10 mouse cellular contexts compared by ENCODE assay signal in genomic region chr3:107739966-107740365, GRCm38 (mm10). TPM values are rescaled to one million over a fixed set of nuclear protein-coding genes. Genes with fewer than 3 reads are reported as not detected.
DNase-seq lines count a peak whose midpoint lies in the region; ATAC-seq and TF ChIP-seq lines count a peak whose summit lies in the region.
"Had no signal": no experiment of that assay in that cellular context is flagged by ENCODE, and none has a peak within 500 bp of the region (broad histone marks: within the 10 kb centered on the region; RNA-seq: fewer than 3 reads in every experiment).

No protein-coding gene starts in this region.

- H3K9me3 ChIP-seq in midbrain, embryonic 16.5 days (replicated peaks; ENCODE audit: control insufficient read depth, low read length, poor library complexity, severe bottlenecking): no peaks in the 10 kb centered on the region

- 80% methylated on average over 2 of the region's 2 CpGs for WGBS in midbrain, embryonic 16.5 days

- H3K9ac ChIP-seq in midbrain, embryonic 16.5 days (ENCODE audit: low read depth, low read length): no peak overlapping the region
- H3K9ac ChIP-seq: liver, embryonic 14.5 days had no signal

- peak; percentile 30 for DNase-seq in embryo, embryonic 10.5 days (ENCODE audit: low spot score)
- DNase-seq in embryo, embryonic 9.5 days (ENCODE audit: extremely low spot score): no peak
- DNase-seq in left cerebral cortex, adult 2 months (ENCODE audit: extremely low spot score in 1 of 2, low spot score in 2 of 2): no peak
- no peak for DNase-seq in left cerebral cortex, adult 9 months (ENCODE audit: low spot score in 2 of 2)
- DNase-seq in layer of hippocampus, postnatal 36 days: no peak
- no peak for DNase-seq in thymus, postnatal 36 days
- DNase-seq: cerebellum, postnatal 36 days had no signal

- intact Hi-C loops in left cerebral cortex, adult 2 months (cut with DNase I): no loop called here

- H3K4me1 ChIP-seq in midbrain, embryonic 16.5 days (ENCODE audit: control insufficient read depth, insufficient read depth, low read length): peaks cover 19% of the 10 kb centered on the region

- peak overlapping the region; percentile 81 for H3K27ac ChIP-seq in left cerebral cortex, adult 2 months
- H3K27ac ChIP-seq in midbrain, embryonic 16.5 days (ENCODE audit: low read length): no peak overlapping the region
- H3K27ac ChIP-seq: liver, embryonic 14.5 days had no signal

- no peak for TF ChIP-seq CTCF in left cerebral cortex, adult 2 months (IDR thresholded peaks at IDR 0.05)

- no peak overlapping the region for H3K4me3 ChIP-seq in left cerebral cortex, adult 2 months
- H3K4me3 ChIP-seq in midbrain, embryonic 16.5 days (ENCODE audit: low read depth, low read length): no peak overlapping the region

- ATAC-seq in granulocyte monocyte progenitor cell, adult 5-6 weeks (replicated peaks; ENCODE audit: poor library complexity, severe bottlenecking): peak; percentile 46
- 0 out of 2 replicates have a peak, but pooled peaks have one; percentile 12 for ATAC-seq in midbrain, embryonic 16.5 days

- no peaks in the 10 kb centered on the region for H3K36me3 ChIP-seq in midbrain, embryonic 16.5 days (ENCODE audit: control insufficient read depth, insufficient read depth, low read length)

- H3K4me2 ChIP-seq in midbrain, embryonic 16.5 days (ENCODE audit: low read length): no peak overlapping the region

- H3K27me3 ChIP-seq in midbrain, embryonic 16.5 days (ENCODE audit: control insufficient read depth, insufficient read depth, low read depth, low read length): no peaks in the 10 kb centered on the region

RNA-seq across cellular contexts. Expression of gene Csf1, which starts 20.3 kb away (rescaled TPM):
- 10 to 100 TPM; 12.6 to 13.2 TPM for total RNA-seq in left cerebral cortex, adult 2 months (2021)
- total RNA-seq in granulocyte monocyte progenitor cell, adult 5-6 weeks (2014; fragmentation: Nextera tagmentation): 6.4 and 7.2 TPM in 2 replicates
- 2.1 and 2.9 TPM in 2 replicates for total RNA-seq in granulocyte monocyte progenitor cell, adult 5-6 weeks (2017)
- polyA plus RNA-seq in midbrain, embryonic 16.5 days (2015; fragmentation: Nextera tagmentation; extraction: Ambion mirVana): 6.0 and 6.3 TPM in 2 replicates
- 10 to 100 TPM; 19.0 to 20.1 TPM for total RNA-seq in layer of hippocampus, postnatal 36 days (2021)

RNA-seq across cellular contexts. Expression of gene Ahcyl1, which starts 43.6 kb away (rescaled TPM):
- 100 to 1,000 TPM; 332 to 340 TPM for total RNA-seq in left cerebral cortex, adult 2 months (2021)
- total RNA-seq in granulocyte monocyte progenitor cell, adult 5-6 weeks (2014; fragmentation: Nextera tagmentation): 81.6 and 100 TPM in 2 replicates
- total RNA-seq in granulocyte monocyte progenitor cell, adult 5-6 weeks (2017): 67.8 and 68.2 TPM in 2 replicates
- polyA plus RNA-seq in midbrain, embryonic 16.5 days (2015; fragmentation: Nextera tagmentation; extraction: Ambion mirVana): 112 and 114 TPM in 2 replicates
- total RNA-seq in layer of hippocampus, postnatal 36 days (2021): 100 to 1,000 TPM; 335 to 338 TPM
